Mouse (Mus musculus) kidney, adult 2 months (tissue): ENCODE results near the gene 1700125H20Rik. TPM values are rescaled to one million over a fixed set of nuclear protein-coding genes. Genes with fewer than 3 reads are reported as not detected.

Experiments
- DNase-seq: peaks from one replicate; pipeline ENCODE4 v3.0.0; 2021
- H3K27ac ChIP-seq: fragments of 200-500 bp; 2 replicates; pipeline ENCODE4 v1.5.1; 2012; ENCODE audit warnings: low read depth, low read length, control low read depth, inconsistent platforms; ENCODE audit not compliant: insufficient read depth
- H3K27me3 ChIP-seq: fragments of 200-500 bp; replicated peaks from 2 replicates; pipeline ENCODE4 v1.6.1; 2012; ENCODE audit warnings: mild to moderate bottlenecking, moderate library complexity, low read length, inconsistent platforms; ENCODE audit not compliant: control insufficient read depth, insufficient read depth
- H3K36me3 ChIP-seq: fragments of 200-500 bp; 2 replicates; pipeline ENCODE4 v1.6.1; 2012; ENCODE audit warnings: mild to moderate bottlenecking, moderate library complexity, low read length, inconsistent platforms; ENCODE audit not compliant: control insufficient read depth, insufficient read depth
- H3K4me1 ChIP-seq: fragments of 200-500 bp; 2 replicates; pipeline ENCODE4 v1.6.1; 2011; ENCODE audit warnings: low read length; ENCODE audit not compliant: control insufficient read depth, insufficient read depth
- H3K4me3 ChIP-seq: fragments of 200-500 bp; 2 replicates; pipeline ENCODE4 v1.5.1; 2011; ENCODE audit warnings: mild to moderate bottlenecking, low read depth, low read length, control low read depth; ENCODE audit not compliant: insufficient read depth
- CTCF ChIP-seq: fragments of 200-500 bp; conservative IDR thresholded peaks from 2 replicates; pipeline ENCODE4 v1.5.1; 2011; ENCODE audit warnings: low read depth, mild to moderate bottlenecking, control low read depth, low read length, moderate library complexity, mixed read lengths; ENCODE audit not compliant: insufficient read depth, insufficient read length
- POLR2A ChIP-seq: fragments of 200-500 bp; IDR thresholded peaks from one replicate; pipeline ENCODE4 v1.6.1; 2011; ENCODE audit warnings: low read depth, low read length, control low read depth
- WGBS: fragments of 180-500 bp; shearing (Covaris S2); methylation state at CpG from one replicate; pipeline ENCODE4 v1.1.7; 2018; 5-methylcytosine and 5-hydroxymethylcytosine counted together
- polyA plus RNA-seq: library from polyadenylated mRNA; depleted of rRNA; stranded (reverse); fragments of >200 nt; gene quantifications from 2 replicates; pipeline ENCODE4 v1.2.3, GENCODE M21; 2012

The 1700125H20Rik gene
- polyA plus RNA-seq, 1 experiment, result not detected

DNA sequence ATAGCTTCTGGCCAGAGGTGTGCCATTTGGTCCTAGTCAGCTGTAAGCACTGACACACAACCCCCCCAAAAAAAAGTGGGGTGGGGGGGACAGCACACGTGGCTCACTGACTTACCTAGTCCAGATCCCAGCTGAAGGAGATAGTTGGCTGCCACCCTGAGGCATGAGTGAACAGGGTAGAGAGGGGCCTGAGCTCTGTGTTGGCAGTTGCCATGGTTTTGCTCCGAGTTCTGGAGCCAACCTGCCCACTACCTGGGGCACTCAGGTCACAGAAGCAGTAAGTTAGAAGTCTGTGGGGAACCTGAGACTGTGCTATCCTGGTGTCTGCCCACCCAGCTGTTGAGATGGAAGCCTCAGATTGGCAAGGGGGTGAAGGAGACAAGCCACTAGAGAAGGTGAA, 629 bp downstream of the 1700125H20Rik start:
- 19% methylated on average over 2 of the region's 2 CpGs for WGBS
- H3K36me3 ChIP-seq, result no peaks in the 10 kb centered on the region
- peaks cover 5% of the 10 kb centered on the region; the same call in 1 of the 2 replicates for H3K4me1 ChIP-seq
- TF ChIP-seq CTCF (no peak), POLR2A (no peak)
- H3K4me3 ChIP-seq, result no peak overlapping the region
- H3K27me3 ChIP-seq, result no peaks in the 10 kb centered on the region
- no peak for DNase-seq
- H3K27ac ChIP-seq, result no peak overlapping the region

- no peak for DNase-seq
- no peaks in the 10 kb centered on the region for H3K27me3 ChIP-seq
- TF ChIP-seq POLR2A (no peak), CTCF (no peak)
- WGBS, result 66% methylated on average over 3 of the region's 3 CpGs
- H3K4me3 ChIP-seq, result no peak overlapping the region
- no peaks in the 10 kb centered on the region for H3K36me3 ChIP-seq
- H3K4me1 ChIP-seq, result 0 out of 2 replicates have a peak, but pooled peaks cover 2% of the 10 kb centered on the region
- H3K27ac ChIP-seq, result no peak overlapping the region
Measured at GRCm38 (mm10) chr11:85175941-85176340, 5.7 kb downstream of the 1700125H20Rik start.

DNA sequence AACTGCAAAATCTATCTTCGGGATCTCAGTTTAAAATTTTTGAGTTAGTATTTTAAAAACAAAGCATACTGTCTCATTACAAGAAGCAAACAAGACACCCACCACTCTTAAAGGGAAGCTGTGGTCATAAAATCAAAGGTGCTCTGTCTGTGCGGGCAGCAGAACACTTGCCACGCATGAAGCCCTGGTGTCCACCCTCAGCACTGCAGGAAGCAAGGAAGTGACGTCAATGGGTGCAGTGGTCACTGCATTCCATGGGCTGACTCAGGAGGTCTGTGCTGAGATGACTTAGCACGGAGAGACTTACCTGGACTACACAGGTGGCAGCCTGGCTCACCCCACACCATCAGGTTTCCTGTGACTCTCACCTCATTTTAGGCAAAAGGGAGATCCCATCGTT, 7.6 kb downstream of the 1700125H20Rik start:
- H3K36me3 ChIP-seq, result no peaks in the 10 kb centered on the region
- WGBS, result 81% methylated on average over 6 of the region's 6 CpGs
- H3K4me3 ChIP-seq, result no peak overlapping the region
- H3K4me1 ChIP-seq, result no peaks in the 10 kb centered on the region
- H3K27me3 ChIP-seq, result no peaks in the 10 kb centered on the region
- no peak for DNase-seq
- no peak for TF ChIP-seq POLR2A
- no peak for TF ChIP-seq CTCF
- H3K27ac ChIP-seq, result no peak overlapping the region

DNA sequence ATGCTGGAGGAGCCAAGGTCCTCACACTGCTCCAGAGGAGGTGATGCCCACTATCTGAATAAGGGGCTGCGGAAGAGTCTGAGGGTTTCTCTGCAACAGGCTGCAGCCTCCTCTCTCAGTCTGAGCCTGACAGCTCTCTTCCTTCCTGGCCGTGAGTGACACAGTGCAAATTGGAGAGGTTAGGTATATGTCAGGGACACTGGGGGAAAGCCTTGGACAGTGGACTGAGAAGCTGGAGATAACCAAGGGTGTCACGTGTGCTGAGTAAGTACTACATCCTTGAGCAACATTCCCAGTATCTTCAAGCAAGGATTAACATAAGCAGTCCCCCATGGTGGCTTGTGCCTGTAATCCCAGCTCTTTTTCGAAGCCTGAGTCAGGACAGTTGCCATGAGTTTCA, 8.2 kb downstream of the 1700125H20Rik start:
- Histone ChIP-seq H3K27me3 (no peaks in the 10 kb centered on the region), H3K4me1 (peaks cover 3% of the 10 kb centered on the region; the same call in 1 of the 2 replicates), H3K4me3 (no peak overlapping the region), H3K36me3 (no peaks in the 10 kb centered on the region), H3K27ac (no peak overlapping the region)
- WGBS, result 81% methylated on average over 4 of the region's 4 CpGs
- DNase-seq, result no peak
- TF ChIP-seq POLR2A (no peak), CTCF (no peak)

DNA sequence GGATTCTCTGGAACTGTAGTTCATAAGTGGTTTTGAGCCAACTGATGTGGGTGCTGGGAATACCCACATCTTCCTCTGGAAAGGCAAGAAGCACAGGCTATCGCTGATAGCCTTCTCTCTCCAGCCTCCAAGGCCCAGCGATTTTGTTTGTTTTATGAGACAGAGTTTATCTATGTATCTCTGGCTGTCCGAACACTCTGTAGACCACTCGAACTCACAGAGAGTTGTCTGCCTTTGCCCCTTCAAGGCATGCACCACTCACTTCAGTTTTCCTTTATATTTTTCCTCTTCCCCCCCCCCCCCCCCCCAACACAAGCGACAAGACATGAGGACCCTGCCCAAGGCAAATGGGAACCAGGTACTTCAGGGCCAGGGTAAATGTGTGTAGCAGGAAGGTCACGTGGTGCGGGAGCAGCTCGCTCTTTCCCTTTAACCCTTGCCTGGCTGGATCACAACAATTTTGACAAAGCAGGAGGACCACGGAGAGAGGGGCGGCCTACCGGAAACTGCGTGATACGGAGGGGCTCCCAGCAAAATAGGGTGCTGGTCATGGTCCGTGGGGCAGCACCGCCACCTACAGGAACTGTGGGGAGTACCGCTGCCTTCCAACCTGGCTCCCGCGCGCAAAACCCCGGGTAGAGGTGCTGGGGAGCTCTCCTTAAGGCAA, 12.5 kb downstream of the 1700125H20Rik start:
- peak; percentile 62 for DNase-seq
- Histone ChIP-seq H3K4me3 (peak overlapping the region; percentile 31), H3K27me3 (no peaks in the 10 kb centered on the region), H3K4me1 (peaks cover 3% of the 10 kb centered on the region; the same call in 1 of the 2 replicates), H3K36me3 (no peaks in the 10 kb centered on the region), H3K27ac (no peak overlapping the region)
- 6% methylated on average over 20 of the region's 20 CpGs for WGBS
- no peak for TF ChIP-seq POLR2A
- peak; percentile 80 for TF ChIP-seq CTCF

DNA sequence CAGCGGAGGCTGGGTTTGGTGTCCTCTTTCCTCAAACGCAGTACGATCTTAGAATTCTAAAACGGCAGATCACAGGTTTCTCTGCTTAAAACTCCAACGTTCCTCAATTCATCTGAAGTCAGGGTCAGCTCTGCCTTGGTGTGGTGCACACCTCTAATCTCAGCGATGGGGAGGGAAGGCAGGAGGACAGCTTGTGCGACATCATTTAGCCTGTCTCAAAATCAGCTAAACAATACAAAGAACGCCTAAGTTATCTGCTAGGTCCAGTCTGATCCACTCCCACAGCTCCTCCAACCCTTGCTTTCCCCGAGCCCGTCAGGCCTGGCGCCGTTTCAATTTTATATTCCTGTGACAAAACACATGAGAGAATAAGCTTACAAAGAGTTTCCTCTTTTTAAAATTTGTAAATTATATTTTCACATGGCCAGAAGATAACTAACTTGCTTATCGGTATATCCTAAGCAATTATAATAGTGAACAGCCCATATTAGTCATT, 13.1 kb downstream of the 1700125H20Rik start:
- Histone ChIP-seq H3K27me3 (no peaks in the 10 kb centered on the region), H3K36me3 (no peaks in the 10 kb centered on the region), H3K27ac (no peak overlapping the region), H3K4me1 (peaks cover 3% of the 10 kb centered on the region; the same call in 1 of the 2 replicates), H3K4me3 (peak overlapping the region; percentile 31)
- 17% methylated on average over 13 of the region's 13 CpGs for WGBS
- TF ChIP-seq POLR2A (no peak), CTCF (no peak)
- DNase-seq, result no peak

DNA sequence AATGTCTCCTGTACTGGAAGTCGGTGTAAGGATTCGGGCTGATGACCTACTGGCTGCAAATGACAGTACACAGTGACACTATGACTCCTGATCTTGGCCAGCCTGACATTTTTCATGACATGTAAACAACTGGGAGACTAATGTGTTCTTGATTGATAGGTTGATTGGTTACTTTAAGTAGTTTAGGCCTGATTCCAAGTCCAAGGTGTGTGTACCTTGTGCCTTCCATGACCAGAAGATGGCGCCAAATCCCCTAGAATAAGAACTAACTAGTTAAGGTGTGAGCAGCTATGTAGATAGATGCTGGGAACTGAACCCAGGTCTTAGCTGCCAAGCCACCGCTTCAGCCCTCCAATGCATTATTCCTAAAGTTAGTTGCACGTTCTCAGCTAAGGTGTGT, 13.9 kb downstream of the 1700125H20Rik start:
- peaks cover 3% of the 10 kb centered on the region; the same call in 1 of the 2 replicates for H3K4me1 ChIP-seq
- no peak overlapping the region for H3K4me3 ChIP-seq
- H3K36me3 ChIP-seq, result no peaks in the 10 kb centered on the region; the same call in 1 of the 2 replicates
- whole genome bisulfite sequencing, result 81% methylated on average over 5 of the region's 5 CpGs
- peak; percentile 69 for DNase-seq
- H3K27ac ChIP-seq, result no peak overlapping the region
- H3K27me3 ChIP-seq, result no peaks in the 10 kb centered on the region
- no peak for TF ChIP-seq POLR2A
- peak; percentile 53 for TF ChIP-seq CTCF
